In genomic region chr13:21453042-21453441, GRCm38 (mm10) we compare ENCODE assay signal across 8 mouse cellular contexts. TPM values are rescaled to one million over a fixed set of nuclear protein-coding genes. Genes with fewer than 3 reads are reported as not detected.
DNase-seq lines count a peak whose midpoint lies in the region; ATAC-seq and TF ChIP-seq lines count a peak whose summit lies in the region.

No protein-coding gene starts in this region.

- no peak for TF ChIP-seq POLR2A in heart, adult 2 months (IDR thresholded peaks at IDR 0.05; ENCODE audit: insufficient read depth, low read depth, low read length)
- TF ChIP-seq POLR2A in CH12.LX (IDR thresholded peaks at IDR 0.05; ENCODE audit: low read depth, low read length): no peak

- H3K9me3 ChIP-seq in CH12.LX (replicated peaks; ENCODE audit: low read length): no peaks in the 10 kb centered on the region
- no peaks in the 10 kb centered on the region for H3K9me3 ChIP-seq in forebrain, embryonic 15.5 days
- H3K9me3 ChIP-seq in liver, postnatal 0 days (ENCODE audit: low read length): no peaks in the 10 kb centered on the region

- H3K4me2 ChIP-seq in CH12.LX (ENCODE audit: insufficient read depth, low read depth, poor library complexity, severe bottlenecking): peak overlapping the region; percentile 96
- peak overlapping the region; percentile 57 for H3K4me2 ChIP-seq in forebrain, embryonic 15.5 days (replicated peaks)
- H3K4me2 ChIP-seq in liver, postnatal 0 days (ENCODE audit: low read depth, low read length): peak overlapping the region; percentile 75

- in situ Hi-C loops in CH12.LX (cut with MboI; ENCODE audit: low pct_ligation_motif_present, low pct_unique_long_range_greater_than_20kb, low sequenced_read_pairs): loop anchor here (10.0 kb wide), 1 partner anchor 48 kb away; the partner anchor contains the start of gene Zkscan3

- TF ChIP-seq CTCF in heart, adult 2 months (IDR thresholded peaks at IDR 0.05): no peak
- TF ChIP-seq CTCF in CH12.LX (conservative IDR thresholded peaks at IDR 0.05 in 1 of 2, IDR thresholded peaks at IDR 0.05 in 1 of 2; ENCODE audit: low read depth in 2 of 2, low read length in 2 of 2): no peak
- no peak for TF ChIP-seq CTCF in liver, postnatal 0 days (IDR thresholded peaks at IDR 0.05; ENCODE audit: low read depth)

- peak overlapping the region; percentile 65 for H3K9ac ChIP-seq in heart, adult 2 months (ENCODE audit: low read depth, low read length)
- peak overlapping the region; percentile 80 for H3K9ac ChIP-seq in CH12.LX (ENCODE audit: insufficient read depth, low read depth)
- peak overlapping the region; percentile 62 for H3K9ac ChIP-seq in forebrain, embryonic 15.5 days (replicated peaks)
- H3K9ac ChIP-seq in liver, postnatal 0 days (replicated peaks): peak overlapping the region; percentile 61

- intact Hi-C loops in heart, adult 2 months (cut with DNase I): loop anchor here (1.0 to 5.0 kb wide), 6 partner anchors 26 to 281 kb away; partner anchors contain the start of genes Gm10065, Zkscan3, Zkscan4 and Zkscan8
- intact Hi-C loops in heart, postnatal 36 days (cut with DNase I): loop anchor here (1.0 to 2.0 kb wide), 3 partner anchors 50 to 91 kb away; partner anchors contain the start of genes Zkscan3 and Zscan12

- peaks cover 4% of the 10 kb centered on the region for H3K4me1 ChIP-seq in heart, adult 2 months (ENCODE audit: control insufficient read depth, insufficient read depth, low read length)
- H3K4me1 ChIP-seq in CH12.LX (ENCODE audit: control insufficient read depth in 1 of 2, insufficient read depth in 2 of 2): peaks cover 0 to 23% of the 10 kb centered on the region in 2 experiments; a peak in 2 of 4 replicates
- peaks cover 18% of the 10 kb centered on the region for H3K4me1 ChIP-seq in forebrain, embryonic 15.5 days
- peaks cover 25% of the 10 kb centered on the region for H3K4me1 ChIP-seq in liver, postnatal 0 days (ENCODE audit: insufficient read depth)

- no peak for DNase-seq in heart, adult 2 months
- no peak for DNase-seq in heart, postnatal 36 days
- no peak for DNase-seq in CH12.LX (ENCODE audit: extremely low read depth)
- DNase-seq in liver, postnatal 0 days: no peak
- DNase-seq in frontal cortex, postnatal 14 days (ENCODE audit: low spot score in 2 of 2): no peak
- DNase-seq in T-cell, adult 2 months (ENCODE audit: low spot score): no peak
- DNase-seq in cerebellum, adult 18-20 months: no peak

- under 1% methylated on average over 13 of the region's 13 CpGs for WGBS in heart, adult 2 months
- WGBS in forebrain, embryonic 15.5 days: under 1% methylated on average over 13 of the region's 13 CpGs
- 2% methylated on average over 13 of the region's 13 CpGs for WGBS in liver, postnatal 0 days (ENCODE audit: insufficient replicate concordance)

- no peak for TF ChIP-seq EP300 in heart, adult 2 months (IDR thresholded peaks at IDR 0.05; ENCODE audit: insufficient read depth, low read depth, low read length)
- TF ChIP-seq EP300 in CH12.LX (IDR thresholded peaks at IDR 0.05; ENCODE audit: low read length): no peak
- TF ChIP-seq EP300 in liver, postnatal 0 days (IDR thresholded peaks at IDR 0.05; ENCODE audit: low read depth): no peak

- peak overlapping the region; percentile 95 for H3K27ac ChIP-seq in heart, adult 2 months
- no peak overlapping the region for H3K27ac ChIP-seq in CH12.LX (ENCODE audit: insufficient read depth, low read depth)
- peak overlapping the region; percentile 66 for H3K27ac ChIP-seq in forebrain, embryonic 15.5 days (replicated peaks)
- peak overlapping the region; percentile 81 for H3K27ac ChIP-seq in liver, postnatal 0 days (ENCODE audit: low read depth)

- TF ChIP-seq RAD21 in CH12.LX (IDR thresholded peaks at IDR 0.05; ENCODE audit: low read depth, low read length): no peak

- H3K79me2 ChIP-seq in heart, adult 2 months (replicated peaks; ENCODE audit: control insufficient read depth, insufficient read depth, low read length): peaks cover 1% of the 10 kb centered on the region
- peaks cover 31% of the 10 kb centered on the region for H3K79me2 ChIP-seq in CH12.LX (replicated peaks; ENCODE audit: control insufficient read depth, extremely low read depth, insufficient read depth, poor library complexity, severe bottlenecking)

- H3K36me3 ChIP-seq in heart, adult 2 months (ENCODE audit: control insufficient read depth, insufficient read depth, low read length): peaks cover 34% of the 10 kb centered on the region
- peaks cover 9 to 33% of the 10 kb centered on the region in 2 experiments for H3K36me3 ChIP-seq in CH12.LX (replicated peaks in 1 of 2; ENCODE audit: control insufficient read depth in 1 of 2, insufficient read depth in 1 of 2, low read length in 1 of 2)
- H3K36me3 ChIP-seq in forebrain, embryonic 15.5 days: 0 out of 2 replicates have a peak, but pooled peaks cover 7% of the 10 kb centered on the region
- peaks cover 4% of the 10 kb centered on the region; the same call in 1 of the 2 replicates for H3K36me3 ChIP-seq in liver, postnatal 0 days (replicated peaks; ENCODE audit: insufficient read depth, low read length)

- ATAC-seq in forebrain, embryonic 15.5 days (replicated peaks): peak; percentile 9
- peak; percentile 15; the same call in 1 of the 2 replicates for ATAC-seq in liver, postnatal 0 days

- dilution Hi-C loops in CH12.LX (cut with MboI; ENCODE audit: extremely low pct_ligation_motif_present, extremely low pct_unique_long_range_greater_than_20kb, low sequenced_read_pairs): no loop called here

- peak overlapping the region; percentile 62 for H3K4me3 ChIP-seq in heart, adult 2 months
- H3K4me3 ChIP-seq in CH12.LX (replicated peaks in 1 of 3; ENCODE audit: low read depth in 2 of 3, low read length in 2 of 3, poor library complexity in 1 of 3): peak overlapping the region; percentile 83 to 97 (median 94)
- peak overlapping the region; percentile 61 for H3K4me3 ChIP-seq in forebrain, embryonic 15.5 days
- H3K4me3 ChIP-seq in liver, postnatal 0 days (ENCODE audit: low read depth, low read length): peak overlapping the region; percentile 58

- no peaks in the 10 kb centered on the region for H3K27me3 ChIP-seq in heart, adult 2 months (ENCODE audit: control insufficient read depth, insufficient read depth, low read length)
- no peaks in the 10 kb centered on the region for H3K27me3 ChIP-seq in CH12.LX (replicated peaks)
- no peaks in the 10 kb centered on the region; the same call in 1 of the 2 replicates for H3K27me3 ChIP-seq in forebrain, embryonic 15.5 days
- H3K27me3 ChIP-seq in liver, postnatal 0 days (ENCODE audit: insufficient read depth, low read length): no peaks in the 10 kb centered on the region

TF ChIP-seq in CH12.LX, 34 proteins besides CTCF, POLR2A, EP300 and RAD21:
- TF ChIP-seq BHLHE40 (IDR thresholded peaks at IDR 0.05; ENCODE audit: low read depth, low read length): no peak
- no peak for TF ChIP-seq MAX (IDR thresholded peaks at IDR 0.05; ENCODE audit: low read length)
- TF ChIP-seq RCOR1 (conservative IDR thresholded peaks at IDR 0.05; ENCODE audit: low read depth, low read length): no peak

RNA-seq across cellular contexts. Expression of gene Zscan26, which starts 0.5 kb away (rescaled TPM):
- 10 to 100 TPM; 21.8 TPM for total RNA-seq in heart, adult 2 months (2021)
- polyA plus RNA-seq in heart, adult 2 months (2012; rRNA removed): 14.8 and 25.6 TPM in 2 replicates
- total RNA-seq in heart, postnatal 36 days (2021): 10 to 100 TPM; 20.4 to 23.2 TPM
- total RNA-seq in CH12.LX (2012; rRNA removed): 14.8 and 16.0 TPM in 2 replicates
- total RNA-seq in CH12.LX (2014; rRNA removed): 20.9 and 25.9 TPM in 2 replicates
- polyA plus RNA-seq in CH12.LX (2012; ENCODE audit: insufficient read length, low read depth): 13.4 and 14.2 TPM in 2 replicates
- polyA plus RNA-seq in forebrain, embryonic 15.5 days (2015; fragmentation: Nextera tagmentation; extraction: Ambion mirVana): 19.3 and 20.8 TPM in 2 replicates
- polyA plus RNA-seq in liver, postnatal 0 days (2015; fragmentation: Nextera tagmentation; extraction: Ambion mirVana): 13.3 and 15.2 TPM in 2 replicates

RNA-seq across cellular contexts. Expression of gene Pgbd1, which starts 12.2 kb away (rescaled TPM):
- total RNA-seq in heart, adult 2 months (2021): under 1 TPM; 0.41 to 0.50 TPM
- 0.43 and 0.59 TPM in 2 replicates for polyA plus RNA-seq in heart, adult 2 months (2012; rRNA removed)
- total RNA-seq in heart, postnatal 36 days (2021): under 1 TPM; 0.30 to 0.42 TPM
- total RNA-seq in CH12.LX (2012; rRNA removed) (3.1 and 4.0 TPM in 2 replicates), CH12.LX (2014; rRNA removed) (7.0 and 7.4 TPM in 2 replicates)
- polyA plus RNA-seq in CH12.LX (2012; ENCODE audit: insufficient read length, low read depth): 3.0 and 3.9 TPM in 2 replicates
- 2.8 and 3.5 TPM in 2 replicates for polyA plus RNA-seq in forebrain, embryonic 15.5 days (2015; fragmentation: Nextera tagmentation; extraction: Ambion mirVana)
- 0.31 and 0.39 TPM in 2 replicates for polyA plus RNA-seq in liver, postnatal 0 days (2015; fragmentation: Nextera tagmentation; extraction: Ambion mirVana)

RNA-seq across cellular contexts. Expression of gene Nkapl, which starts 15.3 kb away (rescaled TPM):
- total RNA-seq in heart, adult 2 months (2021): under 1 TPM; 0.34 to 0.99 TPM
- 0.18 TPM in 1 of 2 replicates, not detected in the other for polyA plus RNA-seq in heart, adult 2 months (2012; rRNA removed)
- total RNA-seq in heart, postnatal 36 days (2021): under 1 TPM; 0.67 to 0.76 TPM
- 0.76 and 0.80 TPM in 2 replicates for total RNA-seq in CH12.LX (2012; rRNA removed)
- 0.84 and 0.90 TPM in 2 replicates for total RNA-seq in CH12.LX (2014; rRNA removed)
- 0.26 and 0.56 TPM in 2 replicates for polyA plus RNA-seq in CH12.LX (2012; ENCODE audit: insufficient read length, low read depth)
- 3.4 and 3.5 TPM in 2 replicates for polyA plus RNA-seq in forebrain, embryonic 15.5 days (2015; fragmentation: Nextera tagmentation; extraction: Ambion mirVana)
- 2.0 TPM in 2 replicates for polyA plus RNA-seq in liver, postnatal 0 days (2015; fragmentation: Nextera tagmentation; extraction: Ambion mirVana)

RNA-seq across cellular contexts. Expression of gene Zkscan4, which starts 25.7 kb away (rescaled TPM):
- 1 to 10 TPM in 1 of 2 experiments, under 1 TPM in 1; 0.77 to 1.1 TPM for total RNA-seq in heart, adult 2 months (2021)
- 0.47 and 0.94 TPM in 2 replicates for polyA plus RNA-seq in heart, adult 2 months (2012; rRNA removed)
- 1 to 10 TPM; 1.2 to 1.5 TPM for total RNA-seq in heart, postnatal 36 days (2021)
- not detected in 2 replicates for total RNA-seq in CH12.LX (2012; rRNA removed)
- not detected in 2 replicates for total RNA-seq in CH12.LX (2014; rRNA removed)
- polyA plus RNA-seq in CH12.LX (2012; ENCODE audit: insufficient read length, low read depth): not detected in 2 replicates
- polyA plus RNA-seq in forebrain, embryonic 15.5 days (2015; fragmentation: Nextera tagmentation; extraction: Ambion mirVana): 9.4 and 11.0 TPM in 2 replicates
- polyA plus RNA-seq in liver, postnatal 0 days (2015; fragmentation: Nextera tagmentation; extraction: Ambion mirVana): 0.77 and 0.78 TPM in 2 replicates

RNA-seq across cellular contexts. Expression of gene Gm10065, which starts 26.2 kb away (rescaled TPM):
- not detected for total RNA-seq in heart, adult 2 months (2021)
- not detected in 2 replicates for polyA plus RNA-seq in heart, adult 2 months (2012; rRNA removed)
- total RNA-seq in heart, postnatal 36 days (2021): not detected
- total RNA-seq in CH12.LX (2012; rRNA removed) (not detected in 2 replicates), CH12.LX (2014; rRNA removed) (not detected in 2 replicates)
- polyA plus RNA-seq in CH12.LX (2012; ENCODE audit: insufficient read length, low read depth): not detected in 2 replicates
- polyA plus RNA-seq in forebrain, embryonic 15.5 days (2015; fragmentation: Nextera tagmentation; extraction: Ambion mirVana): not detected in 2 replicates
- polyA plus RNA-seq in liver, postnatal 0 days (2015; fragmentation: Nextera tagmentation; extraction: Ambion mirVana): not detected in 2 replicates
